Mouse (Mus musculus): ENCODE data around the gene Gfod1. TPM values are rescaled to one million over a fixed set of nuclear protein-coding genes. Genes with fewer than 3 reads are reported as not detected.

Gene Gfod1
- total and polyA plus RNA-seq, 3 experiments, result 0.30 to 0.70 (median 0.36) TPM

GRCm38 (mm10) chr13:43196000-43196399, 108.0 kb downstream of the Gfod1 start:
- TF ChIP-seq GABPA (IDR thresholded peaks at IDR 0.05; ENCODE audit: insufficient replicate concordance, low read depth, low read length) (no peak), NELFE (IDR thresholded peaks at IDR 0.05; ENCODE audit: low read depth, low read length) (no peak), RAD21 (IDR thresholded peaks at IDR 0.05; ENCODE audit: low read depth, low read length) (peak; percentile 5), USF1 (IDR thresholded peaks at IDR 0.05; ENCODE audit: low read depth, low read length) (no peak), ZNF384 (IDR thresholded peaks at IDR 0.05; ENCODE audit: low read depth, low read length) (no peak), CTCF (conservative IDR thresholded peaks at IDR 0.05 in 1 of 2, IDR thresholded peaks at IDR 0.05 in 1 of 2; ENCODE audit: low read depth in 2 of 2, low read length in 2 of 2) (0 out of 4 replicates have a peak, but pooled peaks of 1 of the 2 experiments have one; percentile 12)
- no peak overlapping the region for H3K27ac ChIP-seq (ENCODE audit: insufficient read depth, low read depth)
- H3K9me3 ChIP-seq (replicated peaks; ENCODE audit: low read length), result no peaks in the 10 kb centered on the region
- no peak for DNase-seq (ENCODE audit: extremely low read depth)
- no peaks in the 10 kb centered on the region for H3K27me3 ChIP-seq (replicated peaks)
- no peak overlapping the region for H3K4me3 ChIP-seq (replicated peaks in 1 of 3; ENCODE audit: low read depth in 2 of 3, low read length in 2 of 3, poor library complexity in 1 of 3)
- dilution Hi-C loops (cut with MboI; ENCODE audit: extremely low pct_ligation_motif_present, extremely low pct_unique_long_range_greater_than_20kb, low sequenced_read_pairs) (no loop called here), in situ Hi-C loops (cut with MboI; ENCODE audit: low pct_ligation_motif_present, low pct_unique_long_range_greater_than_20kb, low sequenced_read_pairs) (loop anchor here (25.0 kb wide), 1 partner anchor 366 kb away; the partner anchor contains the start of gene Mcur1)
- peaks cover 0 to 12% of the 10 kb centered on the region in 2 experiments; a peak in 1 of 4 replicates for H3K4me1 ChIP-seq (ENCODE audit: control insufficient read depth in 1 of 2, insufficient read depth in 2 of 2)
- no peaks in the 10 kb centered on the region for H3K79me2 ChIP-seq (replicated peaks; ENCODE audit: control insufficient read depth, extremely low read depth, insufficient read depth, poor library complexity, severe bottlenecking)
- no peak overlapping the region for H3K4me2 ChIP-seq (ENCODE audit: insufficient read depth, low read depth, poor library complexity, severe bottlenecking)
- peaks cover 0 to 7% of the 10 kb centered on the region in 2 experiments for H3K36me3 ChIP-seq (replicated peaks in 1 of 2; ENCODE audit: control insufficient read depth in 1 of 2, insufficient read depth in 1 of 2, low read length in 1 of 2)
- no peak overlapping the region for H3K9ac ChIP-seq (ENCODE audit: insufficient read depth, low read depth)

DNA sequence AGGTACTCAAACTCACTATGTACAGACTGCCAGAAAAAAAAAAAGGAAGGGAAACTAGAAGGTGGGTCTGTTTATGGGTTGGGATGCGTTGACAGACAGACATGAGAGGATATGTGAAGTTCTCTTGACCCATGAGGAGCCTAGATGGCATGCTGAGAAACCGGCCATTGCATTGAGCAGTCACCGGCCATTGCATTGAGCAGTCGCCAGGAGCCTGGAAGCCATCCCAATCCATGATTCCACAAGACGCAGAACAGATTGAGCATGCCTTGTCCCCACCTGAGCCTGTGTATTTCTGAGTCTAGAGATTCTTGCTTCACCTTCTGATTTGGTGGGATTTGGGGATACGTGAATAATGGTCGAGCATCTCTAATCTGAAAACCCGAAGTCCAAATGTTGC, 110.0 kb downstream of the Gfod1 start:
- peaks cover 0 to 5% of the 10 kb centered on the region in 2 experiments; a peak in 1 of 4 replicates for H3K4me1 ChIP-seq (ENCODE audit: control insufficient read depth in 1 of 2, insufficient read depth in 2 of 2)
- no peak for TF ChIP-seq ZNF384 (IDR thresholded peaks at IDR 0.05; ENCODE audit: low read depth, low read length)
- TF ChIP-seq TCF12 (IDR thresholded peaks at IDR 0.05; ENCODE audit: low read depth, low read length), result no peak
- no peak for TF ChIP-seq MXI1 (IDR thresholded peaks at IDR 0.05; ENCODE audit: low read depth, low read length)
- no peak for TF ChIP-seq SIN3A (IDR thresholded peaks at IDR 0.05; ENCODE audit: low read length)
- dilution Hi-C loops (cut with MboI; ENCODE audit: extremely low pct_ligation_motif_present, extremely low pct_unique_long_range_greater_than_20kb, low sequenced_read_pairs), result no loop called here

DNA sequence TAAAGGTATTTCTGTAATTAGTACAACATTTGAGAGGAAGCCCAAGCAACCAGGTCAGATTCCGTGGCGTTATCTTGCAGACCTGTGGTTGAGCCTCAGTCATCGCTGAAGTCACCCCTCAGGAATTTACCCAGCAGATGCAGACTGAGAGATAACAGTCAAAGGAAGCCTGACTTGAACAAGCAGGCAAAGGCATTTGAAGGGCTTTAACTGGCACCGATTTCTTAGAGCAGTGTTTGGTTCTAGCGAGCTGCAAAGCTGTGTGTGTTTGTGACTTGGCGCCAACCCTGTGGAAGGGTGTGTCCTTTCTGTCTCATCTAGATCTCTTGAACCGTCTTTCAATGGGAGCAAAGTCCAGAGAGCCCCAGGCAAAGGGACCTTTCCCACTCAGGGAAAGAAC, 110.7 kb downstream of the Gfod1 start:
- TF ChIP-seq NRF1 (IDR thresholded peaks at IDR 0.05; ENCODE audit: low read depth, low read length), result no peak
- TF ChIP-seq GABPA (IDR thresholded peaks at IDR 0.05; ENCODE audit: insufficient replicate concordance, low read depth, low read length), result no peak
- no peak for TF ChIP-seq MXI1 (IDR thresholded peaks at IDR 0.05; ENCODE audit: low read depth, low read length)
- no peak for TF ChIP-seq MAZ (IDR thresholded peaks at IDR 0.05; ENCODE audit: low read depth, low read length)
- no peak for TF ChIP-seq ZNF384 (IDR thresholded peaks at IDR 0.05; ENCODE audit: low read depth, low read length)
- Histone ChIP-seq H3K9ac (ENCODE audit: insufficient read depth, low read depth) (no peak overlapping the region), H3K27ac (ENCODE audit: insufficient read depth, low read depth) (no peak overlapping the region), H3K4me2 (ENCODE audit: insufficient read depth, low read depth, poor library complexity, severe bottlenecking) (no peak overlapping the region), H3K9me3 (replicated peaks; ENCODE audit: low read length) (no peaks in the 10 kb centered on the region), H3K79me2 (replicated peaks; ENCODE audit: control insufficient read depth, extremely low read depth, insufficient read depth, poor library complexity, severe bottlenecking) (no peaks in the 10 kb centered on the region), H3K27me3 (replicated peaks) (no peaks in the 10 kb centered on the region), H3K36me3 (replicated peaks in 1 of 2; ENCODE audit: control insufficient read depth in 1 of 2, insufficient read depth in 1 of 2, low read length in 1 of 2) (no peaks in the 10 kb centered on the region), H3K4me3 (replicated peaks in 1 of 3; ENCODE audit: low read depth in 2 of 3, low read length in 2 of 3, poor library complexity in 1 of 3) (no peak overlapping the region), H3K4me1 (ENCODE audit: control insufficient read depth in 1 of 2, insufficient read depth in 2 of 2) (peaks cover 0 to 5% of the 10 kb centered on the region in 2 experiments; a peak in 1 of 4 replicates)
- in situ Hi-C loops (cut with MboI; ENCODE audit: low pct_ligation_motif_present, low pct_unique_long_range_greater_than_20kb, low sequenced_read_pairs) (loop anchor here (5.0 to 25.0 kb wide), 2 partner anchors 129 to 369 kb away; partner anchors contain the start of gene Mcur1), dilution Hi-C loops (cut with MboI; ENCODE audit: extremely low pct_ligation_motif_present, extremely low pct_unique_long_range_greater_than_20kb, low sequenced_read_pairs) (no loop called here)
- no peak for DNase-seq (ENCODE audit: extremely low read depth)

More for the DNA sequence above, 110.0 kb downstream of the Gfod1 start:
- no peak overlapping the region for H3K27ac ChIP-seq (ENCODE audit: insufficient read depth, low read depth)
- no peaks in the 10 kb centered on the region for H3K9me3 ChIP-seq (replicated peaks; ENCODE audit: low read length)
- H3K79me2 ChIP-seq (replicated peaks; ENCODE audit: control insufficient read depth, extremely low read depth, insufficient read depth, poor library complexity, severe bottlenecking), result no peaks in the 10 kb centered on the region
- no peak overlapping the region for H3K9ac ChIP-seq (ENCODE audit: insufficient read depth, low read depth)
- H3K27me3 ChIP-seq (replicated peaks), result no peaks in the 10 kb centered on the region
- no peaks in the 10 kb centered on the region for H3K36me3 ChIP-seq (replicated peaks in 1 of 2; ENCODE audit: control insufficient read depth in 1 of 2, insufficient read depth in 1 of 2, low read length in 1 of 2)
- in situ Hi-C loops (cut with MboI; ENCODE audit: low pct_ligation_motif_present, low pct_unique_long_range_greater_than_20kb, low sequenced_read_pairs), result loop anchor here (5.0 to 25.0 kb wide), 2 partner anchors 128 to 368 kb away; partner anchors contain the start of gene Mcur1
- H3K4me3 ChIP-seq (replicated peaks in 1 of 3; ENCODE audit: low read depth in 2 of 3, low read length in 2 of 3, poor library complexity in 1 of 3), result no peak overlapping the region
- no peak overlapping the region for H3K4me2 ChIP-seq (ENCODE audit: insufficient read depth, low read depth, poor library complexity, severe bottlenecking)
- DNase-seq (ENCODE audit: extremely low read depth), result no peak
